Mouse (Mus musculus) cortical plate, adult 2 months (tissue): Measurements from ENCODE around the gene Nemp2.

ENCODE experiments used
- CTCF ChIP-seq: fragments of 200-500 bp; IDR thresholded peaks from 2 replicates; pipeline ENCODE4 v1.5.1; 2011; ENCODE audit warnings: mild to moderate bottlenecking, control low read depth, low read length; ENCODE audit not compliant: insufficient read depth; ENCODE audit errors: extremely low read depth
- POLR2A ChIP-seq: fragments of 200-500 bp; IDR thresholded peaks from 2 replicates; pipeline ENCODE4 v1.6.1; 2011; ENCODE audit warnings: mild to moderate bottlenecking, low read length, control low read depth; ENCODE audit not compliant: insufficient read depth; ENCODE audit errors: extremely low read depth

DNA sequence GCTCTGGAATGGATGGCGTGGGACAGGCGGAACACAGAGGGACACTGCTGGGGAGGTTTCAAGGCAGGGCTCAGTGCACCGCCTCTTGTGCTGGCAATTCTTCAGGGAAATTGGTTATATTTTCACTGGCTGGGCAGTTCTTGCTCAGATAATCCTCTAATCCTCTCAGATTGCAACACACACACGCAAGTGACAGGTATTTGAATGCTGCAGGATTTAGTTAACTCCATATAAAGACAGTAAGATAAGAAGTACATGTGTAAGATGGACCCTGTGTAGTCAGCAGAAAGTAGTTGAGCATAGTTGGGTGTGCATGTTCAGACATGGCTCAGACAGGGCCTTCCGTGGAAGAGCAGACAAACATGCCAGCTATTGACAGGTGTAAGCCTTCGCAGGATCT lies 3.7 kb downstream of the Nemp2 start:
- TF ChIP-seq POLR2A (no peak), CTCF (no peak)
